Mouse (Mus musculus) frontal cortex, postnatal 10 days (tissue): ENCODE results near the gene Olfr1118.
"Not testable (repeated sequence)": the region's sequence is repeated elsewhere in the genome, so short reads cannot be mapped to it uniquely, and the experiment has no call there.

Experiments
- DNase-seq, 2 experiments: peaks; one replicate each; pipeline ENCODE4 v3.0.0; 2022; ENCODE audit warnings: low spot score in 2 of 2, mixed read lengths in 1 of 2

Gene Olfr1118

DNA sequence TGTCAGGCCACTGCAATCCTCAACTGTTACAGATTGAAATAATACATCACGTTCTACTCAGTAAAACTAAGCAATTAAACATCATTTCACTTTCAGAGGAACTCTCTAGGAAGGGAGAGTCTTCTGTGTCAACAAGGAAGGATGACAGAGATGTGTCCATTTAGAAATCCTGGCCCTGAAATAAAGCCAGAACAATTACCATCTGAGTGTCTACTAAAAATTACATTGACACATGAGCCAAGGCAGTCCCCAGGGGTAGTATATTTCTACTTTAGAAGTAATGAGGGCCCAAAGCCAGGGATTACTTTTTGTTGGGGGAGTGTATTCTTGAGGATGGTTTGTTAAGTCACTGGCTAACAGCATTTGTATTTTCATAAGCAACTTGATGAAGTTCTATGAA lies at the start of gene Olfr1118:
TSS of gene Olfr1118 (plus strand) at position 301 of the 400 bp plus-strand sequence.
- DNase-seq: no peak

GRCm38 (mm10) chr2:87267234-87267633 lies 40.1 kb upstream of the Olfr1118 start, which contains the start of gene Olfr1116:
Gene Olfr1116, plus strand, starts transcription at chr2:87267534.
- no peak for DNase-seq

- not testable (repeated sequence) for DNase-seq
These were observed 13.4 kb upstream of the Olfr1118 start for GRCm38 (mm10) chr2:87293977-87294376.

- DNase-seq: no peak
These were observed 47.1 kb downstream of the Olfr1118 start, which contains the start of gene Olfr1120 for GRCm38 (mm10) chr2:87354515-87354914. Gene Olfr1120, plus strand, starts transcription at chr2:87354815.

DNA sequence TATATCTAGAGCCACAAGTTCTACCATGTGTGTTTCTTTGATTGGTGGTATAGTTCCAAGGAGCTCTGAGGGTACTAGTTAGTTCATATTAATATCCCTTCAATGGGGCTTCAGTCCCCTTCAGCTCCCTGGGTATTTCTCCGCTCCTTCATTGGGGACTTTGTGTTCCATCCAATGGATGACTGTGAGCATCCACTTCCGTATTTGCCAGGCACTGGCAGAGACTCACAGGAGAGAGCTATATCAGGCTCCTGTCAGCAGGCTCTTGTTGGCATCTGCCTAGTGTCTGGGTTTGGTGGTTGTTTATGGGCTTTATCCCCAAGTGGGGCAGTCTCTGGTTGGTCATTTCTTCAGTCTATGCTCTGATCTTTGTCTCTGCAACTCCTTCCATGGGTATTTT lies 52.7 kb downstream of the Olfr1118 start:
- not testable (repeated sequence) for DNase-seq
